Mouse (Mus musculus) c-Kit-positive CD71-negative TER-119-negative erythroid progenitor cells, embryonic 14.5 days (primary cell): ENCODE measurements around the gene Gtpbp3.

Experiments
- DNase-seq: peaks from one replicate; pipeline ENCODE4 v3.0.0-alpha.2; 2013; ENCODE audit warnings: low read depth

Gene Gtpbp3

GRCm38 (mm10) chr8:71534263-71534810, 46.4 kb downstream of the Gtpbp3 start:
- DNase-seq, result no peak

GRCm38 (mm10) chr8:71535663-71536062, 47.8 kb downstream of the Gtpbp3 start:
- DNase-seq, result no peak

- peak; percentile 97 for DNase-seq
Measured at GRCm38 (mm10) chr8:71537028-71537867, 49.3 kb downstream of the Gtpbp3 start, which contains the start of gene Bst2. Gene Bst2 (minus strand): TSS chr8:71537456.

- DNase-seq, result peak; percentile 97
Measured at GRCm38 (mm10) chr8:71542632-71543343, 54.9 kb downstream of the Gtpbp3 start, which contains the start of gene Mvb12a. Gene Mvb12a (plus strand): TSS chr8:71542922.

- DNase-seq, result no peak
Measured at GRCm38 (mm10) chr8:71543755-71544154, 55.9 kb downstream of the Gtpbp3 start.

GRCm38 (mm10) chr8:71545053-71545452, 57.1 kb downstream of the Gtpbp3 start:
- no peak for DNase-seq

GRCm38 (mm10) chr8:71547590-71547989, 59.7 kb downstream of the Gtpbp3 start:
- no peak for DNase-seq
